13 mouse cellular contexts compared by ENCODE assay signal in the genomic region with DNA sequence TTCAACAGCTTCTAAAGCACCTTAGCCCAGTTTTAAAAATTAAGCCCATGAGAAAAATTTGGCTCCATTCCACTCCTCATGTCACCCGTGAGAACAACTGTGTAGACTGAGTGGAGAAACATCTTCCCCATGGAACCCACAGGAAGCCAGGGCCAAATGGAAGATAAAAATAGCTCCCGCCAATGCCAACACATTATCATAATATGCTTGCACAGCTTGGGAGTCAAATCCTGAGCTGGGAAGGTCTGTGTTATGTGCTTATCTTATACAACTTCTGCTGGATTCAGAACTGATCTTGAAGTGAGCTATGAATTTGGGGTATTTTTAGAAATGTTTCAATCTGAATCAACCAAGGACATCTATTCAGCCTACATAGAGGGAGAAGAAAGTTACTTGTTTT.
A peak's percentile ranks its signal among the peaks of the same experiment; 100 is the strongest.
DNase-seq lines count a peak whose midpoint lies in the region; ATAC-seq lines count a peak whose summit lies in the region.
"Had no signal": no experiment of that assay in that cellular context is flagged by ENCODE, and none has a peak within 500 bp of the region (broad histone marks: within the 10 kb centered on the region; RNA-seq: fewer than 3 reads in every experiment).

No protein-coding gene starts in this region.

- peak; percentile 37 to 62 for DNase-seq in frontal cortex, adult 2 months (ENCODE audit: extremely low spot score in 1 of 2, low spot score in 1 of 2)
- DNase-seq in frontal cortex, postnatal 25 days (ENCODE audit: low spot score in 2 of 2), result no peak
- peak; percentile 18 for DNase-seq in layer of hippocampus, adult 11-12 months (ENCODE audit: low spot score)
- no peak for DNase-seq in layer of hippocampus, postnatal 10 days (ENCODE audit: low spot score in 2 of 2)
- peak; percentile 8 to 13 for DNase-seq in left cerebral cortex, adult 9 months (ENCODE audit: low spot score in 2 of 2)
- DNase-seq: cerebellum, adult 18-20 months; gastrocnemius, postnatal 14 days; kidney, postnatal 10 days; spleen, adult 18-20 months had no signal

- ATAC-seq in common myeloid progenitor, adult 5-6 weeks (replicated peaks; ENCODE audit: low read depth, poor library complexity, severe bottlenecking), result peak; percentile 76
- no peak for ATAC-seq in monocyte, adult 5-6 weeks (replicated peaks; ENCODE audit: insufficient number of reproducible peaks, low FRiP score, low TSS enrichment, poor library complexity, severe bottlenecking)
- ATAC-seq: activated CD4-positive, CD25-positive, alpha-beta regulatory T cell, adult 4 months; intestine, postnatal 0 days had no signal

Comparison
In these comparisons a context has a peak if more than half of its experiments do, and no peak if none do; other contexts are left out.
1. DNase-seq: peak in frontal cortex, adult 2 months (2 of 2), layer of hippocampus, adult 11-12 months (single experiment) and left cerebral cortex, adult 9 months (2 of 2); none in frontal cortex, postnatal 25 days (0 of 2) and layer of hippocampus, postnatal 10 days (0 of 2).